Mouse (Mus musculus) liver, embryonic 16.5 days (tissue): ENCODE results near the gene Clca3a2. TPM values are rescaled to one million over a fixed set of nuclear protein-coding genes. Genes with fewer than 3 reads are reported as not detected.
"Not testable (repeated sequence)": the region's sequence is repeated elsewhere in the genome, so short reads cannot be mapped to it uniquely, and the experiment has no call there.

Experiments used
- ATAC-seq: fragments of 200-750 bp; cut with Nextera tagmentation; 2 replicates; pipeline ENCODE4 v1.8.0; 2017; ENCODE audit warnings: low read depth, mild to moderate bottlenecking, moderate number of reproducible peaks, moderate library complexity
- H3K27ac ChIP-seq: fragments of 300-500 bp; sonication (generic); 2 replicates; pipeline ENCODE4 v1.5.1; 2014; ENCODE audit warnings: mild to moderate bottlenecking, low read length
- H3K27me3 ChIP-seq: fragments of 300-500 bp; sonication (generic); 2 replicates; pipeline ENCODE4 v1.6.1; 2014; ENCODE audit warnings: low read depth, low read length, mixed read lengths; ENCODE audit not compliant: control insufficient read depth, insufficient read depth
- H3K36me3 ChIP-seq: fragments of 300-500 bp; sonication (generic); 2 replicates; pipeline ENCODE4 v1.6.1; 2014; ENCODE audit warnings: mild to moderate bottlenecking; ENCODE audit not compliant: control insufficient read depth, insufficient read depth
- H3K4me1 ChIP-seq: fragments of 300-500 bp; sonication (generic); 2 replicates; pipeline ENCODE4 v1.6.1; 2014; ENCODE audit warnings: low read depth, low read length, mixed read lengths; ENCODE audit not compliant: control insufficient read depth
- H3K4me2 ChIP-seq: fragments of 300-500 bp; sonication (generic); 2 replicates; pipeline ENCODE4 v1.6.1; 2014; ENCODE audit warnings: low read depth, low read length, mixed read lengths
- H3K4me3 ChIP-seq: fragments of 300-500 bp; sonication (generic); 2 replicates; pipeline ENCODE4 v1.5.1; 2014; ENCODE audit warnings: low read depth, mild to moderate bottlenecking, low read length
- H3K9ac ChIP-seq: fragments of 300-500 bp; sonication (generic); 2 replicates; pipeline ENCODE4 v1.6.1; 2014; ENCODE audit warnings: low read depth, low read length
- H3K9me3 ChIP-seq: fragments of 300-500 bp; sonication (generic); replicated peaks from 2 replicates; pipeline ENCODE4 v1.6.1; 2016; ENCODE audit warnings: low read length; ENCODE audit not compliant: control insufficient read depth
- WGBS: fragments of 180-500 bp; shearing (Covaris S2); extraction: QIAGEN DNeasy Blood & Tissue Kit; methylation state at CpG from one replicate; pipeline ENCODE4 v1.1.7; 2014; ENCODE audit not compliant: insufficient replicate concordance; 5-methylcytosine and 5-hydroxymethylcytosine counted together
- polyA plus RNA-seq: library from polyadenylated mRNA; unstranded; fragments of >200 nt; fragmentation: Nextera tagmentation; extraction: Ambion mirVana; gene quantifications from 2 replicates; pipeline ENCODE4 v1.2.1, GENCODE M21; 2015

Clca3a2 gene
- polyA plus RNA-seq, 1 experiment from 2014 or later: not detected

- not testable (repeated sequence) for H3K4me2 ChIP-seq, H3K9me3 ChIP-seq, H3K4me1 ChIP-seq, H3K9ac ChIP-seq, H3K4me3 ChIP-seq, H3K27ac ChIP-seq, ATAC-seq, H3K36me3 ChIP-seq, H3K27me3 ChIP-seq
- 57% methylated on average over 14 of the region's 17 CpGs for WGBS
Observed at GRCm38 (mm10) chr3:144808153-144808925, 11.0 kb downstream of the Clca3a2 start.

GRCm38 (mm10) chr3:144806626-144807025 is 12.7 kb downstream of the Clca3a2 start:
- not testable (repeated sequence) for H3K4me1 ChIP-seq, H3K4me2 ChIP-seq, H3K27ac ChIP-seq, H3K4me3 ChIP-seq, H3K9me3 ChIP-seq, H3K36me3 ChIP-seq, ATAC-seq, H3K27me3 ChIP-seq, H3K9ac ChIP-seq
- WGBS: 57% methylated on average over 2 of the region's 2 CpGs

- H3K4me1 ChIP-seq: no peaks in the 10 kb centered on the region
- WGBS: 25% methylated on average over 8 of the region's 8 CpGs
- no peak overlapping the region for H3K4me3 ChIP-seq
- H3K27me3 ChIP-seq: no peaks in the 10 kb centered on the region
- H3K9me3 ChIP-seq: no peaks in the 10 kb centered on the region
- no peak overlapping the region for H3K27ac ChIP-seq
- no peak; the same call in 1 of the 2 replicates for ATAC-seq
- H3K9ac ChIP-seq: no peak overlapping the region
- H3K36me3 ChIP-seq: no peaks in the 10 kb centered on the region
- H3K4me2 ChIP-seq: no peak overlapping the region
Observed at GRCm38 (mm10) chr3:144801861-144802260, 17.4 kb downstream of the Clca3a2 start.

- ATAC-seq: 0 out of 2 replicates have a peak, but pooled peaks have one; percentile 21
- peak overlapping the region; percentile 22 for H3K4me2 ChIP-seq
- no peak overlapping the region for H3K4me3 ChIP-seq
- no peaks in the 10 kb centered on the region for H3K27me3 ChIP-seq
- 50% methylated on average over 11 of the region's 11 CpGs for WGBS
- no peaks in the 10 kb centered on the region for H3K4me1 ChIP-seq
- no peak overlapping the region for H3K27ac ChIP-seq
- no peaks in the 10 kb centered on the region for H3K9me3 ChIP-seq
- no peaks in the 10 kb centered on the region for H3K36me3 ChIP-seq
- no peak overlapping the region for H3K9ac ChIP-seq
Observed at GRCm38 (mm10) chr3:144785181-144786148, 33.8 kb downstream of the Clca3a2 start.

GRCm38 (mm10) chr3:144765161-144765560 is 54.1 kb downstream of the Clca3a2 start:
- Histone ChIP-seq H3K9ac (no peak overlapping the region), H3K27me3 (no peaks in the 10 kb centered on the region), H3K36me3 (no peaks in the 10 kb centered on the region), H3K27ac (no peak overlapping the region), H3K4me3 (no peak overlapping the region), H3K4me1 (peaks cover 5% of the 10 kb centered on the region; the same call in 1 of the 2 replicates), H3K4me2 (no peak overlapping the region), H3K9me3 (no peaks in the 10 kb centered on the region)
- 65% methylated on average over 4 of the region's 4 CpGs for WGBS
- no peak for ATAC-seq

- H3K27me3 ChIP-seq: no peaks in the 10 kb centered on the region
- H3K4me3 ChIP-seq: no peak overlapping the region
- no peak for ATAC-seq
- H3K27ac ChIP-seq: no peak overlapping the region
- 22% methylated on average over 6 of the region's 6 CpGs for WGBS
- no peaks in the 10 kb centered on the region for H3K36me3 ChIP-seq
- H3K4me2 ChIP-seq: peak overlapping the region; percentile 36; the same call in 1 of the 2 replicates
- H3K4me1 ChIP-seq: peaks cover 5% of the 10 kb centered on the region; the same call in 1 of the 2 replicates
- no peaks in the 10 kb centered on the region for H3K9me3 ChIP-seq
- no peak overlapping the region for H3K9ac ChIP-seq
Observed at GRCm38 (mm10) chr3:144761454-144761853, 57.8 kb downstream of the Clca3a2 start.

- Histone ChIP-seq H3K9me3 (no peaks in the 10 kb centered on the region), H3K4me2 (peak within 1 kb of the TSS; percentile 36), H3K9ac (no peak within 1 kb of the TSS), H3K27me3 (no peaks in the 10 kb centered on the region), H3K4me3 (no peak within 1 kb of the TSS), H3K4me1 (peaks cover 5% of the 10 kb centered on the region; the same call in 1 of the 2 replicates), H3K36me3 (no peaks in the 10 kb centered on the region), H3K27ac (peak within 1 kb of the TSS; percentile 32; the same call in 1 of the 2 replicates)
- peak; percentile 89 for ATAC-seq
- 49% methylated on average over 10 of the region's 11 CpGs for WGBS
Observed at GRCm38 (mm10) chr3:144760592-144761309, 58.5 kb downstream of the Clca3a2 start, which contains the start of gene Clca3a1. Gene Clca3a1, minus strand, starts transcription at chr3:144760977.

GRCm38 (mm10) chr3:144759719-144760118 is 59.6 kb downstream of the Clca3a2 start:
- no peaks in the 10 kb centered on the region for H3K27me3 ChIP-seq
- no peak overlapping the region for H3K4me3 ChIP-seq
- peaks cover 5% of the 10 kb centered on the region; the same call in 1 of the 2 replicates for H3K4me1 ChIP-seq
- H3K36me3 ChIP-seq: no peaks in the 10 kb centered on the region
- no peaks in the 10 kb centered on the region for H3K9me3 ChIP-seq
- ATAC-seq: no peak
- no peak overlapping the region for H3K9ac ChIP-seq
- no peak overlapping the region for H3K27ac ChIP-seq
- no peak overlapping the region for H3K4me2 ChIP-seq
- 55% methylated on average over 3 of the region's 3 CpGs for WGBS
